Mouse (Mus musculus) CH12.LX (cell line): ENCODE results near the gene Dgkg. TPM values are rescaled to one million over a fixed set of nuclear protein-coding genes. Genes with fewer than 3 reads are reported as not detected.
A peak's percentile ranks its signal among the peaks of the same experiment; 100 is the strongest.

Experiments
- DNase-seq: peaks from one replicate; pipeline ENCODE4 v3.0.0-alpha.2; 2013; ENCODE audit errors: extremely low read depth
- H3K27ac ChIP-seq: 2 replicates; pipeline ENCODE4 v1.5.1; 2012; ENCODE audit warnings: low read depth, mild to moderate bottlenecking, control low read depth, moderate library complexity; ENCODE audit not compliant: insufficient read depth
- H3K27me3 ChIP-seq: replicated peaks from 2 replicates; pipeline ENCODE3; 2012; ENCODE audit warnings: inconsistent platforms
- H3K36me3 ChIP-seq, 2 experiments: replicated peaks in 1 of 2; 2 replicates each; pipeline versions ENCODE3 to v1.6.1; 2012; ENCODE audit warnings: inconsistent platforms in 1 of 2, low read length in 1 of 2, mild to moderate bottlenecking in 1 of 2, mixed read lengths in 1 of 2, moderate library complexity in 1 of 2; ENCODE audit not compliant: control insufficient read depth in 1 of 2, insufficient read depth in 1 of 2
- H3K4me1 ChIP-seq, 2 experiments: 2 replicates each; pipeline ENCODE4 v1.6.1; 2012; ENCODE audit warnings: inconsistent platforms in 1 of 2, moderate library complexity in 1 of 2; ENCODE audit not compliant: insufficient read depth in 2 of 2, control insufficient read depth in 1 of 2
- H3K4me2 ChIP-seq: 2 replicates; pipeline ENCODE4 v1.6.1; 2012; ENCODE audit warnings: low read depth, mild to moderate bottlenecking, control low read depth; ENCODE audit not compliant: poor library complexity, insufficient read depth, severe bottlenecking
- H3K4me3 ChIP-seq, 3 experiments: fragments of 150-350 bp in 1 of 3; sonication (generic) in 1 of 3; replicated peaks in 1 of 3; 2 replicates each; pipeline versions ENCODE3 to v1.5.1; 2011 to 2012; ENCODE audit warnings: low read depth in 2 of 3, low read length in 2 of 3, mild to moderate bottlenecking in 2 of 3, moderate library complexity in 2 of 3, control low read depth in 1 of 3, improper control_type of control experiment in 1 of 3, inconsistent platforms in 1 of 3, mixed read lengths in 1 of 3; ENCODE audit not compliant: poor library complexity in 1 of 3
- H3K79me2 ChIP-seq: replicated peaks from 2 replicates; pipeline ENCODE4 v1.6.1; 2012; ENCODE audit warnings: mild to moderate bottlenecking, moderate library complexity; ENCODE audit not compliant: control insufficient read depth, poor library complexity, insufficient read depth, severe bottlenecking; ENCODE audit errors: extremely low read depth
- H3K9ac ChIP-seq: 2 replicates; pipeline ENCODE4 v1.6.1; 2012; ENCODE audit warnings: low read depth, mild to moderate bottlenecking, control low read depth, moderate library complexity; ENCODE audit not compliant: insufficient read depth
- H3K9me3 ChIP-seq: replicated peaks from 2 replicates; pipeline ENCODE3; 2012; ENCODE audit warnings: low read length, inconsistent platforms, mixed read lengths
- ELF1 ChIP-seq: IDR thresholded peaks from 2 replicates; pipeline ENCODE4 v1.6.1; 2014; ENCODE audit warnings: low read depth, mild to moderate bottlenecking, inconsistent platforms, low read length, improper control_type of control experiment
- EP300 ChIP-seq: IDR thresholded peaks from 2 replicates; pipeline ENCODE4 v1.6.1; 2011; ENCODE audit warnings: low read length, improper control_type of control experiment
- HCFC1 ChIP-seq: IDR thresholded peaks from 2 replicates; pipeline ENCODE4 v1.6.1; 2012; ENCODE audit warnings: low read depth, mild to moderate bottlenecking, inconsistent platforms, low read length, improper control_type of control experiment
- IRF4 ChIP-seq: IDR thresholded peaks from 2 replicates; pipeline ENCODE4 v1.6.1; 2014; ENCODE audit warnings: low read depth, mild to moderate bottlenecking, inconsistent platforms, low read length, improper control_type of control experiment
- KAT2A ChIP-seq: IDR thresholded peaks from 2 replicates; pipeline ENCODE4 v1.6.1; 2012; ENCODE audit warnings: low read length, improper control_type of control experiment, inconsistent platforms; ENCODE audit not compliant: insufficient replicate concordance
- MAFK ChIP-seq: IDR thresholded peaks from 2 replicates; pipeline ENCODE4 v1.6.1; 2011; ENCODE audit warnings: low read length, improper control_type of control experiment; ENCODE audit not compliant: insufficient replicate concordance
- MAX ChIP-seq: IDR thresholded peaks from 2 replicates; pipeline ENCODE4 v1.6.1; 2011; ENCODE audit warnings: low read length, improper control_type of control experiment
- MEF2A ChIP-seq: IDR thresholded peaks from 2 replicates; pipeline ENCODE4 v1.6.1; 2014; ENCODE audit warnings: low read depth, mild to moderate bottlenecking, inconsistent platforms, low read length, improper control_type of control experiment, borderline replicate concordance
- MXI1 ChIP-seq: IDR thresholded peaks from 2 replicates; pipeline ENCODE4 v1.6.1; 2011; ENCODE audit warnings: mild to moderate bottlenecking, low read depth, low read length, improper control_type of control experiment
- MYC ChIP-seq: IDR thresholded peaks from 2 replicates; pipeline ENCODE4 v1.6.1; 2011; ENCODE audit warnings: low read depth, mild to moderate bottlenecking, improper control_type of control experiment, low read length
- NELFE ChIP-seq: IDR thresholded peaks from 2 replicates; pipeline ENCODE4 v1.6.1; 2011; ENCODE audit warnings: low read depth, low read length, improper control_type of control experiment
- NRF1 ChIP-seq: IDR thresholded peaks from 2 replicates; pipeline ENCODE4 v1.6.1; 2014; ENCODE audit warnings: low read depth, mild to moderate bottlenecking, inconsistent platforms, low read length, improper control_type of control experiment, moderate library complexity
- SIN3A ChIP-seq: IDR thresholded peaks from 2 replicates; pipeline ENCODE4 v1.6.1; 2012; ENCODE audit warnings: low read length, improper control_type of control experiment, inconsistent platforms
- SMC3 ChIP-seq: IDR thresholded peaks from 2 replicates; pipeline ENCODE4 v1.6.1; 2011; ENCODE audit warnings: low read depth, low read length, improper control_type of control experiment
- TBP ChIP-seq: conservative IDR thresholded peaks from 2 replicates; pipeline ENCODE4 v1.6.1; 2011; ENCODE audit warnings: low read depth, low read length, improper control_type of control experiment
- TCF12 ChIP-seq: IDR thresholded peaks from 2 replicates; pipeline ENCODE4 v1.6.1; 2014; ENCODE audit warnings: low read depth, mild to moderate bottlenecking, inconsistent platforms, low read length, improper control_type of control experiment
- UBTF ChIP-seq: IDR thresholded peaks from 2 replicates; pipeline ENCODE4 v1.6.1; 2012; ENCODE audit warnings: low read depth, mild to moderate bottlenecking, inconsistent platforms, low read length, improper control_type of control experiment, moderate library complexity
- USF1 ChIP-seq: IDR thresholded peaks from 2 replicates; pipeline ENCODE4 v1.6.1; 2014; ENCODE audit warnings: low read depth, mild to moderate bottlenecking, inconsistent platforms, low read length, improper control_type of control experiment
- ZKSCAN1 ChIP-seq: IDR thresholded peaks from 2 replicates; pipeline ENCODE4 v1.6.1; 2012; ENCODE audit warnings: low read depth, inconsistent platforms, low read length, improper control_type of control experiment, borderline replicate concordance
- ZNF384 ChIP-seq: IDR thresholded peaks from 2 replicates; pipeline ENCODE4 v1.6.1; 2012; ENCODE audit warnings: low read depth, low read length, improper control_type of control experiment, inconsistent platforms
- dilution Hi-C: fragments of 300-500 bp; cut with MboI; formaldehyde crosslinking; loops from 2 replicates; pipeline ENCODE4 v1.14.3; 2020; ENCODE audit warnings: low sequenced_read_pairs; ENCODE audit not compliant: extremely low pct_unique_long_range_greater_than_20kb, extremely low pct_ligation_motif_present
- in situ Hi-C: fragments of 300-500 bp; cut with MboI; formaldehyde crosslinking; loops from 3 replicates; pipeline ENCODE4 v1.14.3; 2019; ENCODE audit warnings: low sequenced_read_pairs, low pct_ligation_motif_present, low pct_unique_long_range_greater_than_20kb, mixed read lengths
- polyA plus RNA-seq: library from polyadenylated mRNA; unstranded; fragments of >175 nt; gene quantifications from 2 replicates; pipeline ENCODE4 v1.2.1, GENCODE M21; 2012; ENCODE audit warnings: low read depth; ENCODE audit not compliant: insufficient read length
- total RNA-seq, 2 experiments: library from RNA; depleted of rRNA; stranded (reverse); fragments of 300-350 nt in 1 of 2; fragments of >200 nt in 1 of 2; gene quantifications; 2 replicates each; pipeline ENCODE4 v1.2.3; 2012 to 2014

Gene Dgkg
- total and polyA plus RNA-seq, 3 experiments: 2.0 to 9.2 (median 3.0) TPM

GRCm38 (mm10) chr16:22625987-22626386 lies 31.0 kb downstream of the Dgkg start:
- Histone ChIP-seq H3K4me1 (peaks cover 25 to 54% of the 10 kb centered on the region in 2 experiments), H3K4me3 (no peak overlapping the region), H3K27me3 (no peaks in the 10 kb centered on the region), H3K9me3 (peaks cover 3% of the 10 kb centered on the region), H3K36me3 (peaks cover 10 to 12% of the 10 kb centered on the region in 2 experiments), H3K79me2 (no peaks in the 10 kb centered on the region), H3K4me2 (0 out of 2 replicates have a peak overlapping the region, but pooled peaks have one; percentile 8), H3K27ac (no peak overlapping the region), H3K9ac (no peak overlapping the region)
- TF ChIP-seq IRF4 (0 out of 2 replicates have a peak, but pooled peaks have one; percentile 48), ELF1 (peak; percentile 24; the same call in 1 of the 2 replicates), EP300 (peak; percentile 76), USF1 (no peak)
- in situ Hi-C loops: no loop called here
- dilution Hi-C loops: no loop called here
- DNase-seq: no peak

GRCm38 (mm10) chr16:22625412-22625811 lies 31.6 kb downstream of the Dgkg start:
- DNase-seq: no peak
- no peak overlapping the region for H3K27ac ChIP-seq
- H3K4me2 ChIP-seq: no peak overlapping the region
- H3K4me1 ChIP-seq: peaks cover 22 to 54% of the 10 kb centered on the region in 2 experiments
- peaks cover 3% of the 10 kb centered on the region for H3K9me3 ChIP-seq
- H3K4me3 ChIP-seq: no peak overlapping the region
- in situ Hi-C loops: no loop called here
- H3K36me3 ChIP-seq: peaks cover 14 to 16% of the 10 kb centered on the region in 2 experiments
- no peak overlapping the region for H3K9ac ChIP-seq
- H3K27me3 ChIP-seq: no peaks in the 10 kb centered on the region
- no peak for TF ChIP-seq HCFC1
- TF ChIP-seq MAFK: peak; percentile 79; the same call in 1 of the 2 replicates
- TF ChIP-seq, all 38 proteins: peak for 1
- dilution Hi-C loops: no loop called here
- H3K79me2 ChIP-seq: no peaks in the 10 kb centered on the region

- Histone ChIP-seq H3K9ac (no peak overlapping the region), H3K36me3 (peaks cover 11 to 14% of the 10 kb centered on the region in 2 experiments), H3K27me3 (no peaks in the 10 kb centered on the region), H3K27ac (no peak overlapping the region), H3K9me3 (no peaks in the 10 kb centered on the region), H3K79me2 (no peaks in the 10 kb centered on the region), H3K4me1 (peaks cover 16 to 53% of the 10 kb centered on the region in 2 experiments), H3K4me2 (no peak overlapping the region), H3K4me3 (no peak overlapping the region)
- in situ Hi-C loops (loop anchor here (5.0 kb wide), 1 partner anchor 35 kb away; the partner anchor contains the start of gene Dgkg), dilution Hi-C loops (no loop called here)
- TF ChIP-seq HCFC1 (no peak), TBP (no peak), MYC (no peak), EP300 (no peak), SIN3A (no peak), SMC3 (no peak), ZNF384 (no peak), NELFE (no peak), UBTF (no peak), MXI1 (no peak), ZKSCAN1 (no peak), KAT2A (no peak), TCF12 (no peak), MAX (no peak), USF1 (no peak), NRF1 (no peak), MEF2A (no peak)
- no peak for DNase-seq
Observed at GRCm38 (mm10) chr16:22622286-22622685, 34.7 kb downstream of the Dgkg start.
